Mouse (Mus musculus) ES-E14 (cell line): ENCODE results near the gene Enpp6.

Experiments
- CHD2 ChIP-seq: IDR thresholded peaks from 2 replicates; pipeline ENCODE4 v1.6.1; 2014; ENCODE audit warnings: mild to moderate bottlenecking, low read depth, low read length, inconsistent platforms
- MAFK ChIP-seq: IDR thresholded peaks from 2 replicates; pipeline ENCODE4 v1.6.1; 2014; ENCODE audit warnings: mild to moderate bottlenecking, low read depth, low read length, inconsistent platforms; ENCODE audit not compliant: insufficient read depth
- ZNF384 ChIP-seq: IDR thresholded peaks from 2 replicates; pipeline ENCODE4 v1.6.1; 2012; ENCODE audit warnings: low read depth, low read length, inconsistent platforms

GRCm38 (mm10) chr8:47021135-47021555 lies 34.5 kb downstream of the Enpp6 start:
- TF ChIP-seq CHD2, result no peak
- no peak for TF ChIP-seq MAFK
- TF ChIP-seq ZNF384, result no peak
